Mouse (Mus musculus) kidney, postnatal 0 days (tissue): ENCODE results near the gene Eefsec. TPM values are rescaled to one million over a fixed set of nuclear protein-coding genes. Genes with fewer than 3 reads are reported as not detected.

Experiments
- ATAC-seq: fragments of 200-750 bp; cut with Nextera tagmentation; replicated peaks from 2 replicates; pipeline ENCODE4 v1.8.0; 2017; ENCODE audit warnings: low read depth, moderate number of reproducible peaks, moderate TSS enrichment, moderate library complexity; ENCODE audit not compliant: low FRiP score
- DNase-seq: peaks from one replicate; pipeline ENCODE4 v3.0.0-alpha.2; 2016; ENCODE audit warnings: low spot score
- H3K27ac ChIP-seq: fragments of 300-500 bp; sonication (generic); 2 replicates; pipeline ENCODE4 v1.5.1; 2014; ENCODE audit warnings: mild to moderate bottlenecking
- H3K27me3 ChIP-seq: fragments of 300-500 bp; sonication (generic); 2 replicates; pipeline ENCODE4 v1.6.1; 2014; ENCODE audit warnings: low read length, mixed read lengths; ENCODE audit not compliant: insufficient read depth
- H3K36me3 ChIP-seq: fragments of 300-500 bp; sonication (generic); 2 replicates; pipeline ENCODE4 v1.6.1; 2014; ENCODE audit warnings: low read length, mixed read lengths; ENCODE audit not compliant: insufficient read depth
- H3K4me1 ChIP-seq: fragments of 300-500 bp; sonication (generic); replicated peaks from 2 replicates; pipeline ENCODE4 v1.6.1; 2014; ENCODE audit warnings: antibody characterized with exemption, low read length, mixed read lengths; ENCODE audit not compliant: insufficient read depth
- H3K4me2 ChIP-seq: fragments of 300-500 bp; sonication (generic); 2 replicates; pipeline ENCODE4 v1.6.1; 2014; ENCODE audit warnings: mild to moderate bottlenecking, low read length, moderate library complexity, mixed read lengths
- H3K4me3 ChIP-seq: fragments of 300-500 bp; sonication (generic); replicated peaks from 2 replicates; pipeline ENCODE4 v1.5.1; 2014; ENCODE audit warnings: low read depth, low read length
- H3K9ac ChIP-seq: fragments of 300-500 bp; sonication (generic); 2 replicates; pipeline ENCODE4 v1.6.1; 2014; ENCODE audit warnings: low read depth, low read length
- H3K9me3 ChIP-seq: fragments of 300-500 bp; sonication (generic); replicated peaks from 2 replicates; pipeline ENCODE4 v1.6.1; 2016; ENCODE audit warnings: low read length, inconsistent platforms, mixed read lengths
- CTCF ChIP-seq: IDR thresholded peaks from 2 replicates; pipeline ENCODE4 v1.5.1; 2016; ENCODE audit warnings: antibody characterized with exemption, low read depth, mild to moderate bottlenecking, moderate library complexity
- WGBS: fragments of 180-500 bp; shearing (Covaris S2); extraction: QIAGEN DNeasy Blood & Tissue Kit; methylation state at CpG from one replicate; pipeline ENCODE4 v1.1.7; 2014; 5-methylcytosine and 5-hydroxymethylcytosine counted together
- polyA plus RNA-seq: library from polyadenylated mRNA; unstranded; fragments of >200 nt; fragmentation: Nextera tagmentation; extraction: Ambion mirVana; gene quantifications from 2 replicates; pipeline ENCODE4 v1.2.1, GENCODE M21; 2015

Gene Eefsec
- polyA plus RNA-seq, 1 experiment from 2014 or later = 34.8 TPM

- H3K4me2 ChIP-seq = no peak overlapping the region
- no peak overlapping the region for H3K9ac ChIP-seq
- H3K9me3 ChIP-seq = no peaks in the 10 kb centered on the region
- no peaks in the 10 kb centered on the region for H3K27me3 ChIP-seq
- H3K4me1 ChIP-seq = peaks cover 6% of the 10 kb centered on the region
- 0 out of 2 replicates have a peak, but pooled peaks have one; percentile 36 for ATAC-seq
- peak overlapping the region; percentile 58 for H3K27ac ChIP-seq
- 54% methylated on average over 5 of the region's 5 CpGs for WGBS
- no peak for TF ChIP-seq CTCF
- no peak overlapping the region for H3K4me3 ChIP-seq
- no peaks in the 10 kb centered on the region for H3K36me3 ChIP-seq
- peak; percentile 72 for DNase-seq
These were observed 57.4 kb downstream of the Eefsec start for GRCm38 (mm10) chr6:88388946-88389345.

- no peak overlapping the region for H3K4me3 ChIP-seq
- no peaks in the 10 kb centered on the region for H3K27me3 ChIP-seq
- 62% methylated on average over 8 of the region's 8 CpGs for WGBS
- H3K27ac ChIP-seq = peak overlapping the region; percentile 60
- no peak for ATAC-seq
- H3K9me3 ChIP-seq = no peaks in the 10 kb centered on the region
- DNase-seq = peak; percentile 67
- no peak overlapping the region for H3K9ac ChIP-seq
- H3K4me1 ChIP-seq = peaks cover 6% of the 10 kb centered on the region
- H3K4me2 ChIP-seq = no peak overlapping the region
- no peaks in the 10 kb centered on the region for H3K36me3 ChIP-seq
- TF ChIP-seq CTCF = no peak
These were observed 58.3 kb downstream of the Eefsec start for GRCm38 (mm10) chr6:88387836-88388724.

- no peaks in the 10 kb centered on the region for H3K36me3 ChIP-seq
- no peaks in the 10 kb centered on the region for H3K27me3 ChIP-seq
- no peak for TF ChIP-seq CTCF
- DNase-seq (no peak), ATAC-seq (no peak)
- H3K27ac ChIP-seq = no peak overlapping the region
- peaks cover 6% of the 10 kb centered on the region for H3K4me1 ChIP-seq
- no peaks in the 10 kb centered on the region for H3K9me3 ChIP-seq
- no peak overlapping the region for H3K4me2 ChIP-seq
- H3K9ac ChIP-seq = no peak overlapping the region
- 58% methylated on average over 8 of the region's 8 CpGs for WGBS
- H3K4me3 ChIP-seq = no peak overlapping the region
These were observed 61.8 kb downstream of the Eefsec start for GRCm38 (mm10) chr6:88384420-88385053.

- H3K4me2 ChIP-seq = no peak overlapping the region
- H3K4me1 ChIP-seq = peaks cover 6% of the 10 kb centered on the region
- no peaks in the 10 kb centered on the region for H3K36me3 ChIP-seq
- H3K4me3 ChIP-seq = no peak overlapping the region
- TF ChIP-seq CTCF = no peak
- no peak for DNase-seq
- H3K9ac ChIP-seq = no peak overlapping the region
- no peak for ATAC-seq
- H3K9me3 ChIP-seq = no peaks in the 10 kb centered on the region
- no peak overlapping the region for H3K27ac ChIP-seq
- no peaks in the 10 kb centered on the region for H3K27me3 ChIP-seq
These were observed 62.6 kb downstream of the Eefsec start for GRCm38 (mm10) chr6:88383734-88384133.

GRCm38 (mm10) chr6:88379756-88380155 is 66.6 kb downstream of the Eefsec start:
- no peaks in the 10 kb centered on the region for H3K9me3 ChIP-seq
- no peak for TF ChIP-seq CTCF
- 17% methylated on average over 3 of the region's 3 CpGs for WGBS
- no peaks in the 10 kb centered on the region; the same call in 1 of the 2 replicates for H3K4me1 ChIP-seq
- H3K9ac ChIP-seq = no peak overlapping the region
- ATAC-seq (no peak), DNase-seq (peak; percentile 36)
- no peaks in the 10 kb centered on the region for H3K27me3 ChIP-seq
- no peak overlapping the region for H3K4me3 ChIP-seq
- H3K36me3 ChIP-seq = peaks cover 4% of the 10 kb centered on the region; the same call in 1 of the 2 replicates
- no peak overlapping the region for H3K4me2 ChIP-seq
- no peak overlapping the region for H3K27ac ChIP-seq

- TF ChIP-seq CTCF = no peak
- peaks cover 4% of the 10 kb centered on the region; the same call in 1 of the 2 replicates for H3K36me3 ChIP-seq
- no peaks in the 10 kb centered on the region for H3K27me3 ChIP-seq
- no peak overlapping the region for H3K27ac ChIP-seq
- H3K4me1 ChIP-seq = no peaks in the 10 kb centered on the region
- no peak overlapping the region for H3K4me3 ChIP-seq
- H3K4me2 ChIP-seq = no peak overlapping the region
- 90% methylated on average over 1 of the region's 1 CpGs for WGBS
- no peak for ATAC-seq
- H3K9ac ChIP-seq = no peak overlapping the region
- no peak for DNase-seq
- no peaks in the 10 kb centered on the region for H3K9me3 ChIP-seq
These were observed 67.5 kb downstream of the Eefsec start for GRCm38 (mm10) chr6:88378829-88379228.
